Mouse (Mus musculus): ENCODE data around the gene Tmem97. TPM values are rescaled to one million over a fixed set of nuclear protein-coding genes. Genes with fewer than 3 reads are reported as not detected.

Tmem97 gene
- total and polyA plus RNA-seq, 3 experiments = 166 to 215 (median 207) TPM

DNA sequence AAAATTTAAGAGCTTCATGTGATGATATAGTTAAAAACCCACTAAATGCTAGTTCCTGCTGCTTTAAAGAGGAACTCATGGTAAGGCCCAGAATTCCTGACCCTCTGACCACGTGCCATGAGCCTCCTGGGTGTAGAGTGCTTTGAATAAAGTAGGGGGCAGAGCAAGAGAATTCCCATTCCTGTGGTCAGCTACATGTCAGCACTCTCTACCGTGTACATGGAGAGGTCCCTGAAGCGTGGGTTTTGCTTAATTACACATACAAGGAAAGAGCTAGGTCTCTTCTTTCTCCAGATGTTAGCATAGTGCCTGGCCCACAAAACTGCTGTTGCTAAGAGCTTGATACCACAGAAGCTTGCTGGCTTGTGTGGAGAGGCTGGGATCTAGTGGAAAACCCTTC lies 45.1 kb downstream of the Tmem97 start:
- no peak overlapping the region for H3K9ac ChIP-seq (ENCODE audit: control insufficient read depth, low read depth, low read length, poor library complexity, severe bottlenecking)
- peaks cover 0 to 17% of the 10 kb centered on the region in 2 experiments; a peak in 2 of 4 replicates for H3K4me1 ChIP-seq (ENCODE audit: control insufficient read depth in 1 of 2, insufficient read depth in 2 of 2, low read length in 2 of 2)
- no peaks in the 10 kb centered on the region for H3K27me3 ChIP-seq (ENCODE audit: control insufficient read depth in 1 of 2, insufficient read depth in 2 of 2, low read length in 2 of 2)
- H3K36me3 ChIP-seq (ENCODE audit: control insufficient read depth in 1 of 2, insufficient read depth in 2 of 2, low read length in 2 of 2) = peaks cover 3 to 14% of the 10 kb centered on the region in 2 experiments; a peak in 2 of 4 replicates
- no peak overlapping the region for H3K4me3 ChIP-seq (ENCODE audit: control insufficient read depth in 1 of 2, insufficient read depth in 1 of 2, low read depth in 2 of 2, low read length in 2 of 2)
- no peaks in the 10 kb centered on the region for H3K79me2 ChIP-seq (ENCODE audit: control insufficient read depth, insufficient read depth, low read length, poor library complexity)
- H3K27ac ChIP-seq (ENCODE audit: control insufficient read depth, low read depth, low read length) = no peak overlapping the region
- TF ChIP-seq MAX (IDR thresholded peaks at IDR 0.05; ENCODE audit: low read length) = no peak
- no peak for TF ChIP-seq MAZ (IDR thresholded peaks at IDR 0.05; ENCODE audit: low read depth, low read length)
- TF ChIP-seq SIN3A (IDR thresholded peaks at IDR 0.05; ENCODE audit: low read length) = no peak
- no peak for TF ChIP-seq GABPA (IDR thresholded peaks at IDR 0.05; ENCODE audit: low read depth, low read length)
- TF ChIP-seq MXI1 (IDR thresholded peaks at IDR 0.05; ENCODE audit: low read depth, low read length) = no peak
- TF ChIP-seq MEF2A (IDR thresholded peaks at IDR 0.05; ENCODE audit: extremely low read depth, insufficient replicate concordance, low read depth, low read length, poor library complexity, severe bottlenecking) = no peak
- H3K9me3 ChIP-seq (replicated peaks; ENCODE audit: insufficient read depth, low read length) = no peaks in the 10 kb centered on the region
- DNase-seq (ENCODE audit: low read depth, low spot score) = no peak

DNA sequence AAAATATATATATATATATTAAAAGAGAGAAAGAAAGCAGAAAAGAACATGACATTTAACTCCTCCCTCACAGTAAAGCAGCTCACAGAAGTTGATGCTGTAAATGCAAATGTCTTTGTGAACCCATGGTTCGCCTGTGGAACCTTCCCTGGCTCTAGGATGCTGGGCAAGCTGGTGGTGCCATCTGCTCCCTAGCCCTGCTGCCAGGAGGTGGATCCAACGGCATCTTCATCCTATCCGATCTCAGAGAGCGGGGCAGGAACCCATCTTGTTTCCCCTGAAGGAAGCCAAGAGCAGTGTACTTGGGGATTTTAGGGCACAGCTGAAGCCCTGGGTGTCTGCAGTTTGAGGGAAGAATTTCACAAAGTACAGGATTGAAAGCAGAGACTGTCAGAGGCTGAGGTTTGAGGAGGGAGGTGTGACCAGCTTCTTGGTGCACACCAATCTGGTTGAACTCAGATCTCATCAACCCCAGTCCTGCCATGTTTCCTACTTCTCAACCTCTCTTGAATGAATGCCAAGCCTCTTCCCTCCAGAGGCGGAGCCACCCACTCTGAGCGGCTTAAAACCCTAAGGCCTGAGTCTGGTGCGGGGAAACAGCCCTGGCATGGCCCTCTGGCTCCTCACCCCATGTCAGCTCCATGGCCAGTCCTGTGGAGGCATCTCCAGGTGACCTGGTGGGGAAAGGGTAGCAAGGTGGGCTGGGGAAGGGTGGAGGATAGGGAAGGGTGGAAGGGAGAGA lies 47.5 kb downstream of the Tmem97 start, which contains the start of gene Sebox:
Sebox (plus strand) TSS at position 539 of the 742 bp plus-strand sequence.
- no peaks in the 10 kb centered on the region for H3K9me3 ChIP-seq (replicated peaks; ENCODE audit: insufficient read depth, low read length)
- H3K36me3 ChIP-seq (ENCODE audit: control insufficient read depth in 1 of 2, insufficient read depth in 2 of 2, low read length in 2 of 2) = peaks cover 7 to 14% of the 10 kb centered on the region in 2 experiments; a peak in 3 of 4 replicates
- H3K79me2 ChIP-seq (ENCODE audit: control insufficient read depth, insufficient read depth, low read length, poor library complexity) = no peaks in the 10 kb centered on the region
- no peak within 1 kb of the TSS for H3K4me3 ChIP-seq (ENCODE audit: control insufficient read depth in 1 of 2, insufficient read depth in 1 of 2, low read depth in 2 of 2, low read length in 2 of 2)
- DNase-seq (ENCODE audit: low read depth, low spot score) = peak; percentile 82
- H3K27ac ChIP-seq (ENCODE audit: control insufficient read depth, low read depth, low read length) = no peak within 1 kb of the TSS
- no peaks in the 10 kb centered on the region; a peak in 1 of 4 replicates for H3K27me3 ChIP-seq (ENCODE audit: control insufficient read depth in 1 of 2, insufficient read depth in 2 of 2, low read length in 2 of 2)
- H3K4me1 ChIP-seq (ENCODE audit: control insufficient read depth in 1 of 2, insufficient read depth in 2 of 2, low read length in 2 of 2) = peaks cover 0 to 20% of the 10 kb centered on the region in 2 experiments; a peak in 3 of 4 replicates
- TF ChIP-seq ETS1 (IDR thresholded peaks at IDR 0.05; ENCODE audit: low read depth, low read length) = no peak
- peak; percentile 79 for TF ChIP-seq RCOR1 (IDR thresholded peaks at IDR 0.05; ENCODE audit: low read depth, low read length)
- TF ChIP-seq CTCF (IDR thresholded peaks at IDR 0.05 in 2 of 3, conservative IDR thresholded peaks at IDR 0.05 in 1 of 3; ENCODE audit: control insufficient read depth in 1 of 3, insufficient read depth in 1 of 3, low read depth in 2 of 3, low read length in 3 of 3, poor library complexity in 1 of 3, severe bottlenecking in 1 of 3) = no peak
- TF ChIP-seq ZKSCAN1 (IDR thresholded peaks at IDR 0.05; ENCODE audit: low read depth, low read length) = no peak
- no peak; the same call in 1 of the 2 replicates for TF ChIP-seq SMC3 (IDR thresholded peaks at IDR 0.05; ENCODE audit: low read depth, low read length)
- no peak within 1 kb of the TSS for H3K9ac ChIP-seq (ENCODE audit: control insufficient read depth, low read depth, low read length, poor library complexity, severe bottlenecking)

DNA sequence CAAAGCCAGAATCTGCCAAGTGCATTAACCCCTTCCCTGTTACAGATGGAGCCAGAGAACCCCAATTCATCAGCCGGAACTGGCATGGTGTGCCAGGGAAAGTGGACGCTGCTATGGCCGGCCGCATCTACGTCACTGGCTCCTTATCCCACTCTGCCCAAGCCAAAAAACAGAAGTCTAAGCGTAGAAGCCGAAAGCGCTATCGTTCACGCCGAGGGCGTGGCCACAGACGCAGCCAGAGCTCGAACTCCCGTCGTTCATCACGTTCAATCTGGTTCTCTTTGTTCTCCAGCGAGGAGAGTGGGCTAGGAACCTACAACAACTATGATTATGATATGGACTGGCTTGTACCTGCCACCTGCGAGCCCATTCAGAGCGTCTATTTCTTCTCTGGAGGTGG lies 49.0 kb downstream of the Tmem97 start:
- H3K4me3 ChIP-seq (ENCODE audit: control insufficient read depth in 1 of 2, insufficient read depth in 1 of 2, low read depth in 2 of 2, low read length in 2 of 2) = no peak overlapping the region
- peak; percentile 84 for DNase-seq (ENCODE audit: low read depth, low spot score)
- no peaks in the 10 kb centered on the region for H3K9me3 ChIP-seq (replicated peaks; ENCODE audit: insufficient read depth, low read length)
- H3K79me2 ChIP-seq (ENCODE audit: control insufficient read depth, insufficient read depth, low read length, poor library complexity) = no peaks in the 10 kb centered on the region
- H3K27ac ChIP-seq (ENCODE audit: control insufficient read depth, low read depth, low read length) = no peak overlapping the region
- peaks cover 0 to 26% of the 10 kb centered on the region in 2 experiments; a peak in 3 of 4 replicates for H3K4me1 ChIP-seq (ENCODE audit: control insufficient read depth in 1 of 2, insufficient read depth in 2 of 2, low read length in 2 of 2)
- TF ChIP-seq TBP (IDR thresholded peaks at IDR 0.05; ENCODE audit: low read depth, low read length) (no peak), GATA1 (IDR thresholded peaks at IDR 0.05; ENCODE audit: low read depth, low read length) (peak; percentile 2; the same call in 1 of the 2 replicates)
- H3K9ac ChIP-seq (ENCODE audit: control insufficient read depth, low read depth, low read length, poor library complexity, severe bottlenecking) = no peak overlapping the region
- peaks cover 3 to 7% of the 10 kb centered on the region in 2 experiments; a peak in 3 of 4 replicates for H3K36me3 ChIP-seq (ENCODE audit: control insufficient read depth in 1 of 2, insufficient read depth in 2 of 2, low read length in 2 of 2)
- H3K27me3 ChIP-seq (ENCODE audit: control insufficient read depth in 1 of 2, insufficient read depth in 2 of 2, low read length in 2 of 2) = no peaks in the 10 kb centered on the region; a peak in 1 of 4 replicates

All from MEL (cell line).